Mouse (Mus musculus) hindbrain, embryonic 15.5 days (tissue): ENCODE data around the gene Tgfbr2. TPM values are rescaled to one million over a fixed set of nuclear protein-coding genes. Genes with fewer than 3 reads are reported as not detected.

Source experiments
- ATAC-seq: fragments of 200-750 bp; cut with Nextera tagmentation; 2 replicates; pipeline ENCODE4 v1.8.0; 2017; ENCODE audit warnings: low read depth, moderate number of reproducible peaks, moderate TSS enrichment; ENCODE audit not compliant: low FRiP score
- H3K27ac ChIP-seq: fragments of 300-500 bp; sonication (generic); replicated peaks from 2 replicates; pipeline ENCODE4 v1.5.1; 2015; ENCODE audit warnings: mild to moderate bottlenecking, inconsistent platforms
- H3K27me3 ChIP-seq: fragments of 300-500 bp; sonication (generic); 2 replicates; pipeline ENCODE4 v1.6.1; 2015; ENCODE audit warnings: control low read depth, inconsistent platforms
- H3K36me3 ChIP-seq: fragments of 300-500 bp; sonication (generic); 2 replicates; pipeline ENCODE4 v1.6.1; 2015; ENCODE audit warnings: control low read depth, inconsistent platforms
- H3K4me1 ChIP-seq: fragments of 300-500 bp; sonication (generic); replicated peaks from 2 replicates; pipeline ENCODE4 v1.6.1; 2015; ENCODE audit warnings: control low read depth, inconsistent platforms
- H3K4me2 ChIP-seq: fragments of 300-500 bp; sonication (generic); 2 replicates; pipeline ENCODE4 v1.6.1; 2015; ENCODE audit warnings: moderate library complexity, mild to moderate bottlenecking, inconsistent platforms
- H3K4me3 ChIP-seq: fragments of 300-500 bp; sonication (generic); 2 replicates; pipeline ENCODE4 v1.5.1; 2015; ENCODE audit warnings: mild to moderate bottlenecking, inconsistent platforms
- H3K9ac ChIP-seq: fragments of 300-500 bp; sonication (generic); 2 replicates; pipeline ENCODE4 v1.6.1; 2015; ENCODE audit warnings: inconsistent platforms
- H3K9me3 ChIP-seq: fragments of 300-500 bp; sonication (generic); 2 replicates; pipeline ENCODE4 v1.6.1; 2016; ENCODE audit warnings: control low read depth, inconsistent platforms
- WGBS: fragments of 180-500 bp; shearing (Covaris S2); methylation state at CpG from one replicate; pipeline ENCODE4 v1.1.7; 2015; 5-methylcytosine and 5-hydroxymethylcytosine counted together
- polyA plus RNA-seq: library from polyadenylated mRNA; unstranded; fragments of >200 nt; fragmentation: Nextera tagmentation; extraction: Ambion mirVana; gene quantifications from 2 replicates; pipeline ENCODE4 v1.2.1, GENCODE M21; 2015

Tgfbr2 gene
- polyA plus RNA-seq, 1 experiment from 2014 or later = 9.8 TPM

GRCm38 (mm10) chr9:116214296-116214695, 39.1 kb upstream of the Tgfbr2 start:
- H3K4me2 ChIP-seq = no peak overlapping the region
- no peaks in the 10 kb centered on the region for H3K9me3 ChIP-seq
- no peak overlapping the region for H3K4me3 ChIP-seq
- H3K36me3 ChIP-seq = no peaks in the 10 kb centered on the region
- no peak overlapping the region for H3K27ac ChIP-seq
- H3K4me1 ChIP-seq = peaks cover 12% of the 10 kb centered on the region
- ATAC-seq = no peak
- H3K27me3 ChIP-seq = no peaks in the 10 kb centered on the region
- WGBS = 86% methylated on average over 6 of the region's 6 CpGs
- no peak overlapping the region for H3K9ac ChIP-seq

DNA sequence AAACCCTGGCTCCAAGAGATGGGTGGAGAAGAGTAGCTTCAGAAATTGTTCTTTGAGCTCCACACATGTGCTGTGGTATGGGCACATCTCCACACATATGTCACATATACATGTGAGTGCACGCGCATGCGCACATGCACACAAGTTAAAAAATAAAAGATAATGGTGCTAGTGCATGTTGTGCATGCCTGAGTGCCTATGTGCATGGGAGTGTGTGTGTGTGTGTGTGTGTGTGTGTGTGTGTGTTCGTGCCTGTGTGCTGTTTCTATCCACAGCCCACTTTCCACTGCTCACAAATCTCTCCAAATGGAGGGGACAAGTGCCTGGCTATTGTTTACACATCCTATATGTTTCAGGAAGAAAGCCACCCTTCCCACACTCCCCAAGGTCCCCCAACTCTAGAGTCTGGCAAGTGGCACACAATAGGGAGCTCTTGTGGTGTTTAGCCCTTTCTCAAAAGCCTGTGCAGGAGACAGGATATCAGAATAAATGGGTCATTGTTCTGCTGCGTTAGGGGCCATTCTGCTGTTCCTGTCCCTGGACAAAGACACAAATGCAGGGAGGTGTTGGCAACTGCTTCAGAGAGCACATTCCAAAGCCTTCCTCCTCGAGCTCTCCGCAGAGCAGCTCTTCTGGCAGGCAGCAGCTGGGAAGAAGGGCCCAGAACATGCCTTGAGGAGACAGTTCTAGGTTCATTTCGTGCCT, 37.9 kb upstream of the Tgfbr2 start:
- no peak overlapping the region for H3K27ac ChIP-seq
- no peak overlapping the region for H3K9ac ChIP-seq
- no peaks in the 10 kb centered on the region for H3K36me3 ChIP-seq
- no peak overlapping the region for H3K4me3 ChIP-seq
- peaks cover 4% of the 10 kb centered on the region for H3K4me1 ChIP-seq
- no peak for ATAC-seq
- H3K4me2 ChIP-seq = no peak overlapping the region
- no peaks in the 10 kb centered on the region for H3K27me3 ChIP-seq
- H3K9me3 ChIP-seq = no peaks in the 10 kb centered on the region
- 52% methylated on average over 8 of the region's 8 CpGs for WGBS

DNA sequence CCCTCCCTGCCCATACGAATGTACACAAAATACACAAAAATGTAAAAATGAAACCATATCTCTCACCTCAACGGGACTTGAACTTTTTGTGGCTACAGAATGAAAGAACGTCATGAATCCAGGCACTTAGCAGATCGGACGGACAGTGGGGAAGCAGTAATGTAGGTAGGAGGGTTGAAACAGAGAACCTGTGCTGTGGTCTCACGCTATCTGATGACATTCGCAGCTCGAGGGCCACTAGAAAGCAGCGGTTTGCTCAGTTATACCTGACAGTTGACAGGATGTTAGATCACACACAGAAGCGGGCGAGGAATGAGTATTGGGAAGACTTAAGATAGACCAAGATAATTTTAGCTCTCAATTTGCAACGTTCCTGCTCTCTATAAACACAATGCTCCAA, 36.9 kb upstream of the Tgfbr2 start:
- peaks cover 4% of the 10 kb centered on the region for H3K4me1 ChIP-seq
- ATAC-seq = no peak
- no peak overlapping the region for H3K4me3 ChIP-seq
- H3K9ac ChIP-seq = no peak overlapping the region
- H3K27ac ChIP-seq = no peak overlapping the region
- H3K27me3 ChIP-seq = no peaks in the 10 kb centered on the region
- no peak overlapping the region for H3K4me2 ChIP-seq
- no peaks in the 10 kb centered on the region for H3K36me3 ChIP-seq
- 83% methylated on average over 12 of the region's 12 CpGs for WGBS
- H3K9me3 ChIP-seq = no peaks in the 10 kb centered on the region

DNA sequence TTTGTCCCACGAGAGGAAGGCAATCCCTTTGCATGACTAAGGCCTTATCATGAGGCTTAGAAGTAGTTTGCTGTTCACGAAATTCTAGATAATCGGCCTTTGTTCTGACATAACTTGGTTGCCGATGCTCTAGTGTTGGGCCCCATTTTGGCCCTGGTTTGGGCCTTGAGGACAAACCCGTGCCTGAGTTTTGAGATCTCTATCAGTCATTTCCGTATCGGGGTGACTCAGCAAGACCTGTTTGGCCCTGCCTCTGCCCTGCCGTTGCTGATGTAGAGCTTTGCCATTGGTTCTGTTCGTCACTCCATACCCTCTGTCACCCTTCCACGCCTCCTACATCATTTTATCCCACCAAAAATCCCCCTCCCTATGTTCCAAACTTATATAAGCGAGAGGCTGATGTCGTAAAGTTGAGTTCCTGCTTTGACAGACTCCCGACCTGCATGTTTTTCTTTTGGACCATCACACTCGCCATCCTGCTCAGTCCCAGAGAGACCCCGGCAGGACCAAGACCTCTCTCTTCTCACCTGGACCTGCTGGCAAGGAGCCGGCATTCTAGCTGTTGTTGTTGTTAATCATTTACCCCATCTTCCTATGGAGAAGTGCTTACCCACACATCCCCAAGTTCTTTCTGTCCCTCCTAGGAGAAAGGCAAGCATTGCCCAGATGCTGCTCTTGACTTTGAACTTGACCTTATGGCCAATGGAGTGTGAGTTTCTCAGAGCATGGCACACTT, 33.2 kb upstream of the Tgfbr2 start:
- no peak overlapping the region for H3K27ac ChIP-seq
- no peak overlapping the region for H3K4me3 ChIP-seq
- no peaks in the 10 kb centered on the region for H3K9me3 ChIP-seq
- H3K36me3 ChIP-seq = no peaks in the 10 kb centered on the region
- WGBS = 91% methylated on average over 16 of the region's 16 CpGs
- peaks cover 2% of the 10 kb centered on the region for H3K4me1 ChIP-seq
- ATAC-seq = no peak
- H3K27me3 ChIP-seq = no peaks in the 10 kb centered on the region
- no peak overlapping the region for H3K9ac ChIP-seq
- no peak overlapping the region for H3K4me2 ChIP-seq

DNA sequence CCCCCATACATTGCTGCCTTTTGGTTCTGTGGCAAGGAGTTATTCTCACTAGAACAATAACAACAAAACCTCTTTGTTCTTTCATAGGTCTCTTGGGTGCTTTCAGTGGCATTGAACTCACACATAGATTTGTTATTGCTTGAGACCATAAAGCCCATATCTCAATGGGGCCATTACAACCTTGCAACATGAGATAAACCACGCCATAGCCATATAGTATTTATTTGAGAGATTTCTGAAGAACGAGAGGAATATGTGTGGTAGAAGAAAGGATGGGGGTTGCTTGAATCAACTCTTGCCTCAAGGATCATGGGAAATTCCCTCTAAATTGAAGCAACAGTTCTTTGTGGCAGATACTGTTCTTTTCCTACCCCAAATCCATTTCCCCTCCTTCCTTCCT, 31.7 kb upstream of the Tgfbr2 start:
- Histone ChIP-seq H3K9me3 (no peaks in the 10 kb centered on the region), H3K4me2 (no peak overlapping the region), H3K9ac (no peak overlapping the region), H3K4me3 (no peak overlapping the region), H3K27ac (peak overlapping the region; percentile 42; the same call in 1 of the 2 replicates), H3K27me3 (no peaks in the 10 kb centered on the region), H3K36me3 (no peaks in the 10 kb centered on the region), H3K4me1 (no peaks in the 10 kb centered on the region)
- 67% methylated on average over 2 of the region's 2 CpGs for WGBS
- no peak for ATAC-seq

DNA sequence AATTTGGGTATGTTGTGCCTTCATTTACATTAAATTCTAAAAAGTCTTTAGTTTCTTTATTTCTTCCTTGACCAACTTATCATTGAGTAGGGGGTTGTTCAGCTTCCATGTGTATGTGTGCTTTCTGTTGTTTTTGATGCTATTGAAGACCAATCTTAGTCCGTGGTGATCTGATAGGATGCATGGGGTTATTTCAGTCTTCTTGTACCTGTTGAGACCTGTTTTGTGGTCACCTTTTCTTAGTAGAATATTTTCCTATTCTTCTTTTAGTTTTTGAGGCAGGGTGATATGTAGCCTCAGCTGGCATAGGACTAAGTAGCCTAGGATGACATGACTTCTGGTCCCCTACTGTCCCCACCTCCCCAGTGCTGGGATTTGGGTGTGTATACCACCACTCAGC, 28.5 kb upstream of the Tgfbr2 start:
- no peaks in the 10 kb centered on the region for H3K36me3 ChIP-seq
- no peaks in the 10 kb centered on the region for H3K9me3 ChIP-seq
- 0 out of 2 replicates have a peak, but pooled peaks cover 5% of the 10 kb centered on the region for H3K4me1 ChIP-seq
- no peak overlapping the region for H3K4me3 ChIP-seq
- no peak overlapping the region for H3K4me2 ChIP-seq
- ATAC-seq = no peak
- WGBS = 89% methylated on average over 1 of the region's 1 CpGs
- H3K9ac ChIP-seq = no peak overlapping the region
- no peak overlapping the region for H3K27ac ChIP-seq
- no peaks in the 10 kb centered on the region for H3K27me3 ChIP-seq

DNA sequence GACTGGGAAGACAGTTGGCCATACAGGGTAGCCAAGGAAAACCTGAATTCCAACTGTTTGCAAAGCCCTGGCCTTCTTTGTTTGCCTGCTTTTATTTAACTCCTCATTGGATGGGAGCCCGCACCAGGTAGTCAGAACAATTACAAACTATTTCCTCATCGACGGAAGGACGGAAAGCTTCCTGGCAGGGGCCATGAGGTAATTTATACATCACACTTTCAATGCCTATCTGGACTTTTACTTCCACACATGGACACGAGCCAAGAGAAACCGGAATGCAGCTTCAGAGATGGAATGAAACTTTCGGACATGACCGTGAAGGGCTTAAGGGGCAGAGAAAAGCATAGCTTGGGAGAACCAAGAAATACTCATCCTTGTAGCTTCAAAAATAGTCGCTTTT, 24.0 kb upstream of the Tgfbr2 start:
- no peaks in the 10 kb centered on the region for H3K27me3 ChIP-seq
- 0 out of 2 replicates have a peak, but pooled peaks cover 5% of the 10 kb centered on the region for H3K4me1 ChIP-seq
- no peak overlapping the region for H3K4me2 ChIP-seq
- H3K9ac ChIP-seq = no peak overlapping the region
- no peaks in the 10 kb centered on the region for H3K36me3 ChIP-seq
- no peak for ATAC-seq
- peak overlapping the region; percentile 5; the same call in 1 of the 2 replicates for H3K27ac ChIP-seq
- 44% methylated on average over 9 of the region's 9 CpGs for WGBS
- no peak overlapping the region for H3K4me3 ChIP-seq
- no peaks in the 10 kb centered on the region for H3K9me3 ChIP-seq

DNA sequence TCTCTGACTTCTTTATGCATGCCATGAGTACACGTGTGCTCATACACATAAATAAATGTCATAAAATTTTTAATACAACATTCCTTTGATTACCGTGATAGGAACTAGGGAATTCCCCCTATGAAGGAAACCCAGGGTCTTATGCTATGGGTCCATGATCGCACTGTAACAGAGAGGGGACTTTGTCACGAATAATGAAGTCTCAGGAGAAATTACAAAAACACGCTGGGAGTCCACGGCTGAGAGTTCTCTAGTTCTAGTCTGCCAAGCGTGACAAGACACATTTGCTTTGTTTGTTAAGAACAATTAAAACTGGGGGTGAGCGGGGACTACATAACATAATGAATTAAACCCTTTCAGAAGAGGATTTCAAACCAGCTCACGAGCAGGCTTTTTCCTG, 23.3 kb upstream of the Tgfbr2 start:
- WGBS = 16% methylated on average over 9 of the region's 9 CpGs
- Histone ChIP-seq H3K36me3 (no peaks in the 10 kb centered on the region), H3K9ac (no peak overlapping the region), H3K4me2 (no peak overlapping the region), H3K27ac (no peak overlapping the region), H3K9me3 (no peaks in the 10 kb centered on the region), H3K4me3 (no peak overlapping the region), H3K4me1 (0 out of 2 replicates have a peak, but pooled peaks cover 5% of the 10 kb centered on the region), H3K27me3 (no peaks in the 10 kb centered on the region)
- ATAC-seq = no peak

DNA sequence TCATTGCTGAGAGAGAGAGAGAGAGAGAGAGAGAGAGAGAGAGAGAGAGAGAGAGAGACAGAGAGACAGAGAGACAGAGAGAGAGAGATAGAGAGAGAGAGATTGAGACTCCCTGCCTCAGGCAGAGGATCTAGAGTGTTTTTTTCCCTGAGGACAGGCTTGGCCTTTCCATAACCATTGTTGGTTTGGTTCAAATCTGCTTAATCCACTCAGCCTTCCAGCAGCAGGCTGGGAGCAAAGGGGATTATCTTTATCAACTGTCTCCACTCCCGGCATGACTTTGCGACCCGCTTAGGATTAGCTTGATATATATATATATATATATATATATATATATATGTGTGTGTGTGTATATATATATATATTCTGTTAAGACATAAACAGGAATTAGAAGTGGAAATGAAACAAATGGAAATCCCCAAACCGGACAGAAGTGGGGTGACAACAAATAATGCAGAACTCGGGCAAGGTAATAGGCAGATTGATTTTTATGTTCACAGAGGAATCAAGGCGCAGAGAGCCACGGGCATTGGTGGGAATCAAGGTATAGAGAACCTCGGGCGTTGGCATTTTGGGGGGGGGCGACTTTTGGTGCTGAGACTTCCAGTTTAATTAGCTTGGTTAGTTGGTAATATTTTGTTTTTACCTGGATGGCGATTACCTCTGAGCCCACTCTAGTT, 22.5 kb upstream of the Tgfbr2 start:
- ATAC-seq = no peak
- Histone ChIP-seq H3K27me3 (no peaks in the 10 kb centered on the region), H3K9ac (no peak overlapping the region), H3K9me3 (no peaks in the 10 kb centered on the region), H3K4me3 (no peak overlapping the region), H3K27ac (no peak overlapping the region), H3K36me3 (no peaks in the 10 kb centered on the region), H3K4me2 (no peak overlapping the region), H3K4me1 (0 out of 2 replicates have a peak, but pooled peaks cover 5% of the 10 kb centered on the region)
- 91% methylated on average over 11 of the region's 11 CpGs for WGBS

DNA sequence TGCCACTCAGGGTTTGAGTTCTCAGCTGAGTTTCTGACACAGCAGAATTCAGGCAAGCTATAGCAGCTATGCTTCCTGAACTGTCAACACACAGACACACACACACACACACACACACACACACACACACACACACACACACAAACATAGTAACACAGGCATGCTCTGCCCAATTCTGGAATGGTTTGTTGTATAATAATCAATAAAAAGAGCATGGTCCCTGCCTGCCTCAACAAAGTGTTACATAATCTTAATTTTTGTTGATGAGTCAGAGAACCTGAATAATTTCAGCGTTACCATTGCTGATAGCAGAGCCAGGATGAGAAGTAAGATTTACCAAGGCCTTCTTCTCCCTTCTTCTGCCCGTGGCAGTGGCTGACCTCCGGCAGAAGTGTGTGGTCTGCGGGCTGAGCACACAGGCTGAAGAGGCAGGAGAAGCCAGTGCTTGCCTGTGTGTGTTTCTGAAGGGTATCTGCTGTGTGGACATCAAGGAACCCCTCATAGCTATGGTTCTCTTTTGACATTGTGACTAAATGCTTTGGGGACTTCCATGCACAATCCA, 18.8 kb upstream of the Tgfbr2 start:
- Histone ChIP-seq H3K4me2 (no peak overlapping the region), H3K27me3 (no peaks in the 10 kb centered on the region), H3K27ac (no peak overlapping the region), H3K9me3 (no peaks in the 10 kb centered on the region), H3K4me3 (no peak overlapping the region), H3K4me1 (0 out of 2 replicates have a peak, but pooled peaks cover 1% of the 10 kb centered on the region), H3K36me3 (no peaks in the 10 kb centered on the region), H3K9ac (no peak overlapping the region)
- no peak for ATAC-seq
- WGBS = 75% methylated on average over 4 of the region's 4 CpGs

- H3K9me3 ChIP-seq = no peaks in the 10 kb centered on the region
- H3K27ac ChIP-seq = no peak overlapping the region
- no peak for ATAC-seq
- H3K36me3 ChIP-seq = no peaks in the 10 kb centered on the region
- no peak overlapping the region for H3K4me2 ChIP-seq
- H3K4me3 ChIP-seq = no peak overlapping the region
- WGBS = 87% methylated on average over 1 of the region's 1 CpGs
- no peaks in the 10 kb centered on the region for H3K27me3 ChIP-seq
- no peaks in the 10 kb centered on the region for H3K4me1 ChIP-seq
- no peak overlapping the region for H3K9ac ChIP-seq
Measured at GRCm38 (mm10) chr9:116193535-116193881, 18.3 kb upstream of the Tgfbr2 start.
